Comparison of ENCODE assay signal across 8 mouse cellular contexts in genomic region chr2:85123869-85124535, GRCm38 (mm10). TPM values are rescaled to one million over a fixed set of nuclear protein-coding genes. Genes with fewer than 3 reads are reported as not detected.
DNase-seq lines count a peak whose midpoint lies in the region; ATAC-seq lines count a peak whose summit lies in the region.

No protein-coding gene starts in this region.

- H3K4me1 ChIP-seq in embryonic facial prominence, embryonic 10.5 days, result no peaks in the 10 kb centered on the region
- no peaks in the 10 kb centered on the region for H3K4me1 ChIP-seq in limb, embryonic 11.5 days (ENCODE audit: control insufficient read depth, insufficient read depth, low read length)
- H3K4me1 ChIP-seq in midbrain, embryonic 13.5 days (replicated peaks), result no peaks in the 10 kb centered on the region

- peak; percentile 53 for DNase-seq in A20 (ENCODE audit: low read depth, low spot score)
- DNase-seq in adrenal gland, postnatal 10 days, result peak; percentile 84
- DNase-seq in embryonic facial prominence, embryonic 10.5 days (ENCODE audit: low spot score), result peak; percentile 76
- DNase-seq in heart, adult 18-20 months, result peak; percentile 76 to 83
- peak; percentile 64 for DNase-seq in kidney, adult 9 months
- DNase-seq in limb, embryonic 11.5 days (ENCODE audit: low spot score), result peak; percentile 80
- peak; percentile 14 to 44 for DNase-seq in spleen, adult 18-20 months

- no peaks in the 10 kb centered on the region for H3K9me3 ChIP-seq in embryonic facial prominence, embryonic 10.5 days
- H3K9me3 ChIP-seq in limb, embryonic 11.5 days (ENCODE audit: control insufficient read depth, low read length), result no peaks in the 10 kb centered on the region
- H3K9me3 ChIP-seq in midbrain, embryonic 13.5 days, result no peaks in the 10 kb centered on the region

- H3K27me3 ChIP-seq in embryonic facial prominence, embryonic 10.5 days (replicated peaks; ENCODE audit: low read depth, poor library complexity, severe bottlenecking), result no peaks in the 10 kb centered on the region
- H3K27me3 ChIP-seq in limb, embryonic 11.5 days (ENCODE audit: control insufficient read depth, insufficient read depth, low read length), result no peaks in the 10 kb centered on the region
- no peaks in the 10 kb centered on the region for H3K27me3 ChIP-seq in midbrain, embryonic 13.5 days

- H3K4me3 ChIP-seq in embryonic facial prominence, embryonic 10.5 days, result no peak overlapping the region
- no peak overlapping the region for H3K4me3 ChIP-seq in limb, embryonic 11.5 days (ENCODE audit: low read depth, low read length)
- H3K4me3 ChIP-seq in midbrain, embryonic 13.5 days (replicated peaks), result no peak overlapping the region

- no peaks in the 10 kb centered on the region for H3K36me3 ChIP-seq in embryonic facial prominence, embryonic 10.5 days (replicated peaks)
- H3K36me3 ChIP-seq in limb, embryonic 11.5 days (ENCODE audit: control insufficient read depth, insufficient read depth, low read length), result no peaks in the 10 kb centered on the region
- H3K36me3 ChIP-seq in midbrain, embryonic 13.5 days, result no peaks in the 10 kb centered on the region

- ATAC-seq in limb, embryonic 11.5 days (ENCODE audit: insufficient number of reproducible peaks, low FRiP score, low TSS enrichment, low read depth), result peak; percentile 67; the same call in 1 of the 2 replicates
- peak; percentile 93 for ATAC-seq in midbrain, embryonic 13.5 days

- H3K27ac ChIP-seq in embryonic facial prominence, embryonic 10.5 days (replicated peaks), result no peak overlapping the region
- no peak overlapping the region for H3K27ac ChIP-seq in limb, embryonic 11.5 days (replicated peaks; ENCODE audit: low read depth, low read length)
- H3K27ac ChIP-seq in midbrain, embryonic 13.5 days, result no peak overlapping the region

- no peak overlapping the region for H3K4me2 ChIP-seq in limb, embryonic 11.5 days (ENCODE audit: low read depth, severe bottlenecking)
- no peak overlapping the region for H3K4me2 ChIP-seq in midbrain, embryonic 13.5 days (replicated peaks)

- WGBS in embryonic facial prominence, embryonic 10.5 days, result 52% methylated on average over 1 of the region's 1 CpGs
- WGBS in limb, embryonic 11.5 days, result 23% methylated on average over 1 of the region's 1 CpGs
- WGBS in midbrain, embryonic 13.5 days, result 26% methylated on average over 1 of the region's 1 CpGs

- no peak overlapping the region for H3K9ac ChIP-seq in limb, embryonic 11.5 days (ENCODE audit: low read length)
- no peak overlapping the region for H3K9ac ChIP-seq in midbrain, embryonic 13.5 days (replicated peaks)

RNA-seq across cellular contexts. Expression of gene Aplnr, which starts 12.0 kb away (rescaled TPM):
- total RNA-seq in adrenal gland, postnatal 10 days (2021), result 100 to 1,000 TPM in 1 of 2 experiments, 10 to 100 TPM in 1; 77.0 to 167 TPM
- 40.2 and 42.2 TPM in 2 replicates for polyA plus RNA-seq in embryonic facial prominence, embryonic 10.5 days (2016; fragmentation: Nextera tagmentation; extraction: Ambion mirVana)
- total RNA-seq in heart, adult 18-20 months (2021), result 10 to 100 TPM in 1 of 2 experiments, 1 to 10 TPM in 1; 5.7 to 11.3 TPM
- polyA plus RNA-seq in limb, embryonic 11.5 days (2014; fragmentation: Nextera tagmentation; extraction: Ambion mirVana), result 33.4 and 34.9 TPM in 2 replicates
- polyA plus RNA-seq in midbrain, embryonic 13.5 days (2015; fragmentation: Nextera tagmentation; extraction: Ambion mirVana), result 20.1 and 21.0 TPM in 2 replicates

Comparison
In these comparisons a context has a peak if more than half of its experiments do, and no peak if none do; other contexts are left out.
1. DNase-seq: peak in every context shown above with its lines; median percentile 84 in adrenal gland, postnatal 10 days; 80 in limb, embryonic 11.5 days; 80 in heart, adult 18-20 months; 76 in embryonic facial prominence, embryonic 10.5 days; 64 in kidney, adult 9 months; 53 in A20; 29 in spleen, adult 18-20 months.